Mouse (Mus musculus): ENCODE data around the gene Tubb2b. TPM values are rescaled to one million over a fixed set of nuclear protein-coding genes. Genes with fewer than 3 reads are reported as not detected.

The Tubb2b gene
- polyA plus RNA-seq, 1 experiment, result 438 TPM

DNA sequence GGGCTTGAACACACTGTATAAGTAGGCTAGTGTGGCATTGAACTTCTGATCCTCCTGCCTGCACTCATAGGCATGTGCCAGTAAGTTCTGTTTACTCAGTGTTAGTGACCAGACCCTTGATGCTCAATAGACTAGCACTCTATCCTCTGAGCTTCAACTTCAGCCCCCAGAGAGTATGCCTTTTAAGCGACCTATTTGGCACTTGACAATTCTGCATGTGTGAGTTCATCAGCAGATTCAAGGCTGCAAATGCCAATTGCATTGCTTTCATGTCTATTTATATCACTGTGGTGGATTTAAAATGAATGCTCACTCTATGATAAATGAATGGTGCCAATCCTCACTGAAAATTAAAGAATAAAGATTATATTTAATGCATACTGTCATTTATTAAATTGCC, 24.9 kb downstream of the Tubb2b start:
- no peaks in the 10 kb centered on the region for H3K79me2 ChIP-seq (ENCODE audit: control insufficient read depth, insufficient read depth)
- no peaks in the 10 kb centered on the region for H3K27me3 ChIP-seq (ENCODE audit: control insufficient read depth, insufficient read depth, insufficient read length)
- TF ChIP-seq POLR2AphosphoS2 (IDR thresholded peaks at IDR 0.05; ENCODE audit: insufficient read length, low read depth) (no peak), POLR2A (IDR thresholded peaks at IDR 0.05; ENCODE audit: insufficient read length, low read depth) (no peak)
- no peak overlapping the region for H3K4me2 ChIP-seq (ENCODE audit: low read depth)
- no peaks in the 10 kb centered on the region for H3K36me3 ChIP-seq (ENCODE audit: control insufficient read depth, insufficient read depth)
- no peak overlapping the region for H3ac ChIP-seq (ENCODE audit: control insufficient read depth, insufficient read length)
- H3K4me3 ChIP-seq, result no peak overlapping the region

- TF ChIP-seq TCF3 (IDR thresholded peaks at IDR 0.05; ENCODE audit: insufficient read length, low read depth) (no peak), MAX (IDR thresholded peaks at IDR 0.05; ENCODE audit: low read depth) (no peak), CEBPB (IDR thresholded peaks at IDR 0.05; ENCODE audit: insufficient read depth, poor library complexity, severe bottlenecking) (no peak), REST (IDR thresholded peaks at IDR 0.05; ENCODE audit: insufficient read depth, insufficient read length) (no peak), POLR2AphosphoS2 (IDR thresholded peaks at IDR 0.05; ENCODE audit: insufficient read length, low read depth) (no peak), MYOD1 (IDR thresholded peaks at IDR 0.05; ENCODE audit: control insufficient read depth in 1 of 3, insufficient read length in 2 of 3, low read depth in 2 of 3) (no peak), E2F4 (IDR thresholded peaks at IDR 0.05; ENCODE audit: insufficient read depth) (no peak), USF1 (IDR thresholded peaks at IDR 0.05; ENCODE audit: low read depth) (no peak), SRF (IDR thresholded peaks at IDR 0.05; ENCODE audit: control insufficient read depth, insufficient read length, low read depth) (no peak), MYOG (IDR thresholded peaks at IDR 0.05; ENCODE audit: control insufficient read depth in 1 of 3, insufficient read depth in 1 of 3, insufficient read length in 2 of 3, low read depth in 2 of 3) (no peak), POLR2A (IDR thresholded peaks at IDR 0.05; ENCODE audit: insufficient read length, low read depth) (no peak), TCF12 (IDR thresholded peaks at IDR 0.05; ENCODE audit: insufficient read depth, poor library complexity, severe bottlenecking) (no peak)
- H3K4me2 ChIP-seq (ENCODE audit: low read depth), result no peak overlapping the region
- no peak overlapping the region for H3ac ChIP-seq (ENCODE audit: control insufficient read depth, insufficient read length)
- no peaks in the 10 kb centered on the region for H3K36me3 ChIP-seq (ENCODE audit: control insufficient read depth, insufficient read depth)
- no peaks in the 10 kb centered on the region for H3K27me3 ChIP-seq (ENCODE audit: control insufficient read depth, insufficient read depth, insufficient read length)
- H3K79me2 ChIP-seq (ENCODE audit: control insufficient read depth, insufficient read depth), result no peaks in the 10 kb centered on the region
- no peak overlapping the region for H3K4me3 ChIP-seq
Observed at GRCm38 (mm10) chr13:34101908-34102307, 28.4 kb downstream of the Tubb2b start.

- TF ChIP-seq TCF3 (IDR thresholded peaks at IDR 0.05; ENCODE audit: insufficient read length, low read depth), result no peak
- TF ChIP-seq E2F4 (IDR thresholded peaks at IDR 0.05; ENCODE audit: insufficient read depth), result no peak
- TF ChIP-seq MYOG (IDR thresholded peaks at IDR 0.05; ENCODE audit: control insufficient read depth in 1 of 3, insufficient read depth in 1 of 3, insufficient read length in 2 of 3, low read depth in 2 of 3), result no peak
- no peak for TF ChIP-seq REST (IDR thresholded peaks at IDR 0.05; ENCODE audit: insufficient read depth, insufficient read length)
- no peak for TF ChIP-seq MAX (IDR thresholded peaks at IDR 0.05; ENCODE audit: low read depth)
- TF ChIP-seq CEBPB (IDR thresholded peaks at IDR 0.05; ENCODE audit: insufficient read depth, poor library complexity, severe bottlenecking), result no peak
- no peak for TF ChIP-seq SRF (IDR thresholded peaks at IDR 0.05; ENCODE audit: control insufficient read depth, insufficient read length, low read depth)
- TF ChIP-seq POLR2A (IDR thresholded peaks at IDR 0.05; ENCODE audit: insufficient read length, low read depth), result no peak
- TF ChIP-seq MYOD1 (IDR thresholded peaks at IDR 0.05; ENCODE audit: control insufficient read depth in 1 of 3, insufficient read length in 2 of 3, low read depth in 2 of 3), result no peak
- TF ChIP-seq USF1 (IDR thresholded peaks at IDR 0.05; ENCODE audit: low read depth), result no peak
- no peak for TF ChIP-seq POLR2AphosphoS2 (IDR thresholded peaks at IDR 0.05; ENCODE audit: insufficient read length, low read depth)
- no peak for TF ChIP-seq TCF12 (IDR thresholded peaks at IDR 0.05; ENCODE audit: insufficient read depth, poor library complexity, severe bottlenecking)
- Histone ChIP-seq H3K79me2 (ENCODE audit: control insufficient read depth, insufficient read depth) (no peaks in the 10 kb centered on the region), H3ac (ENCODE audit: control insufficient read depth, insufficient read length) (no peak overlapping the region)
Observed at GRCm38 (mm10) chr13:34101247-34101646, 29.0 kb downstream of the Tubb2b start.

DNA sequence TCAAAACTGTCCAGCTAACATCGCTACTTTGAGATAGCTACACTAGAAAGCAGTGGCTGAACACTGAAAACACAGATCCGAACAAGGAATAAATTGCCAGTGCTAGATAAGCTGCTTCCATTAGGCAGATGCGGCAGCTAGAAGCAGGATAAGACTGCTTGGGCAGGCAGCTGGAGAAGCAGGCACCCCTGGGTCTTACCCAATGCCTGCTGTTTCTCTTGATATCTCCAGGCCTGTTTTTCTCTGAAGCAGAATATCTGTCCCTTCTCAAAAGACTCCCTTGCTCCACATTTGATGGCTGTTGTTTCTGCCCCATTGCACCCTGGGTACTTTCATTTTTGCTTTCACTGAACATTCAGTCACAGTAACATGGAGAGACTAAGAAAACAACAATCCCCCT, 29.5 kb downstream of the Tubb2b start:
- Histone ChIP-seq H3K4me2 (ENCODE audit: low read depth) (no peak overlapping the region), H3K27me3 (ENCODE audit: control insufficient read depth, insufficient read depth, insufficient read length) (no peaks in the 10 kb centered on the region), H3K79me2 (ENCODE audit: control insufficient read depth, insufficient read depth) (no peaks in the 10 kb centered on the region), H3ac (ENCODE audit: control insufficient read depth, insufficient read length) (no peak overlapping the region), H3K36me3 (ENCODE audit: control insufficient read depth, insufficient read depth) (no peaks in the 10 kb centered on the region), H3K4me3 (no peak overlapping the region)
- TF ChIP-seq E2F4 (IDR thresholded peaks at IDR 0.05; ENCODE audit: insufficient read depth) (no peak), TCF3 (IDR thresholded peaks at IDR 0.05; ENCODE audit: insufficient read length, low read depth) (no peak), REST (IDR thresholded peaks at IDR 0.05; ENCODE audit: insufficient read depth, insufficient read length) (no peak), CEBPB (IDR thresholded peaks at IDR 0.05; ENCODE audit: insufficient read depth, poor library complexity, severe bottlenecking) (no peak), MAX (IDR thresholded peaks at IDR 0.05; ENCODE audit: low read depth) (no peak), USF1 (IDR thresholded peaks at IDR 0.05; ENCODE audit: low read depth) (no peak)

More at GRCm38 (mm10) chr13:34101247-34101646, 29.0 kb downstream of the Tubb2b start:
- Histone ChIP-seq H3K27me3 (ENCODE audit: control insufficient read depth, insufficient read depth, insufficient read length) (no peaks in the 10 kb centered on the region), H3K4me3 (no peak overlapping the region), H3K36me3 (ENCODE audit: control insufficient read depth, insufficient read depth) (no peaks in the 10 kb centered on the region), H3K4me2 (ENCODE audit: low read depth) (no peak overlapping the region)

GRCm38 (mm10) chr13:34097086-34097485, 33.2 kb downstream of the Tubb2b start:
- no peak overlapping the region for H3ac ChIP-seq (ENCODE audit: control insufficient read depth, insufficient read length)
- H3K36me3 ChIP-seq (ENCODE audit: control insufficient read depth, insufficient read depth), result no peaks in the 10 kb centered on the region
- H3K4me2 ChIP-seq (ENCODE audit: low read depth), result no peak overlapping the region
- no peak overlapping the region for H3K4me3 ChIP-seq
- H3K79me2 ChIP-seq (ENCODE audit: control insufficient read depth, insufficient read depth), result no peaks in the 10 kb centered on the region
- no peak for TF ChIP-seq MAX (IDR thresholded peaks at IDR 0.05; ENCODE audit: low read depth)
- no peak for TF ChIP-seq USF1 (IDR thresholded peaks at IDR 0.05; ENCODE audit: low read depth)
- no peak for TF ChIP-seq POLR2A (IDR thresholded peaks at IDR 0.05; ENCODE audit: insufficient read length, low read depth)
- TF ChIP-seq REST (IDR thresholded peaks at IDR 0.05; ENCODE audit: insufficient read depth, insufficient read length), result no peak
- TF ChIP-seq TCF3 (IDR thresholded peaks at IDR 0.05; ENCODE audit: insufficient read length, low read depth), result no peak
- no peak for TF ChIP-seq POLR2AphosphoS2 (IDR thresholded peaks at IDR 0.05; ENCODE audit: insufficient read length, low read depth)
- H3K27me3 ChIP-seq (ENCODE audit: control insufficient read depth, insufficient read depth, insufficient read length), result no peaks in the 10 kb centered on the region

Measured in myocyte (in vitro differentiated cells).